Mouse (Mus musculus): Measurements from ENCODE around the gene Fam171a2. TPM values are rescaled to one million over a fixed set of nuclear protein-coding genes. Genes with fewer than 3 reads are reported as not detected.
A peak's percentile ranks its signal among the peaks of the same experiment; 100 is the strongest.

The Fam171a2 gene
- total RNA-seq, 2 experiments from 2014 or later = 11.7 to 12.3 TPM

DNA sequence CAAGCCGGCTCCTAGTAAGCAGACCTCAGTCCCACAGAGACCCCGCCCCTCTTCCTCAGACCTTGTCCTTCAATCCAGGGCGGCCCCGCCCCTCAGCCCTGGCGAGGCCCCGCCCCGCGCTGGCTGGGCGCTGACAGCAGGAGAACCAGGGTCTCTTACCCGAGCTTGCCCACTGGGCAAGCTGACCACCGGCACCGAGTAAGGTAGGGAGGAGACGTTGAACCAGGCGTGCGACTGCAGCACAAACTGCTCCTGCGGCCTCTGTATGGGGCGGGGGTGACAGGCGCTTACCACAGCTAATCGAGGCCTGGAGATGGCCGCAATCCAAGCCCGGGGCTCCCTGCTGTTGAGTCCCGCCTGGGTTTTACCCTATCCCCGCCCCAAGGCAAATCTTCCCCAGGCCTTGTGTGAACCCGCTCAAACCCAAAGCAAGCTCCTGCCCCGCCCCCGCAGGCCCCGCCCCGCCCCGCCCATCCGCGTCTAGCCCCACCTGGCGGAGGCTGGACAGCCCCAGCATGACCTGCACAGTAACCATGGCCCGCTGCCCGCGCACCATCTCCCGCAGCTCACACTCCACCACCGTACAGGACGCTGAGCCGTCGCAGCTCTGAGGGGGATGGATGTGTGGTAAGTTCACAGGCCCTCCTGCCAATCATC, 8.4 kb upstream of the Fam171a2 start:
- peak; percentile 71 for DNase-seq

DNA sequence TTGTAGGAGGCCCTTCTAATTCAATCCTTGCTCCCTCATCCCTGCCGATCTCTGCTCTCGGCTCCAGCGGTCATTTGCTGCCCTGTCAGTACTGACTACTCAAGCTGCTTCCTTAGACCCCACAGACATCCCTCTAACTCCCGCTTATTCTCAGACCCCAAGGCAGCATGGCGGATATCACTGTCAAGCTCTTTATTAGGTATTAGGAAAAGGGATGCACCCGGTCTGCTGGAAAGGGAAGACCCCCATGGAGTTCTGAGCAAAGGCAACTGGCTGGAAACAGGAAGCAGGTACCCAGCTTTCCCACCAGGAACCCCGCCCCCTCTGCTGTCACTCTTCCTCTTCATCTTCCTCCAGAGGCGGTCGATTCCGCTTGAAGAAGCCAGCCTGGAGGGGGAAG, 5.6 kb upstream of the Fam171a2 start:
- no peak for DNase-seq

DNA sequence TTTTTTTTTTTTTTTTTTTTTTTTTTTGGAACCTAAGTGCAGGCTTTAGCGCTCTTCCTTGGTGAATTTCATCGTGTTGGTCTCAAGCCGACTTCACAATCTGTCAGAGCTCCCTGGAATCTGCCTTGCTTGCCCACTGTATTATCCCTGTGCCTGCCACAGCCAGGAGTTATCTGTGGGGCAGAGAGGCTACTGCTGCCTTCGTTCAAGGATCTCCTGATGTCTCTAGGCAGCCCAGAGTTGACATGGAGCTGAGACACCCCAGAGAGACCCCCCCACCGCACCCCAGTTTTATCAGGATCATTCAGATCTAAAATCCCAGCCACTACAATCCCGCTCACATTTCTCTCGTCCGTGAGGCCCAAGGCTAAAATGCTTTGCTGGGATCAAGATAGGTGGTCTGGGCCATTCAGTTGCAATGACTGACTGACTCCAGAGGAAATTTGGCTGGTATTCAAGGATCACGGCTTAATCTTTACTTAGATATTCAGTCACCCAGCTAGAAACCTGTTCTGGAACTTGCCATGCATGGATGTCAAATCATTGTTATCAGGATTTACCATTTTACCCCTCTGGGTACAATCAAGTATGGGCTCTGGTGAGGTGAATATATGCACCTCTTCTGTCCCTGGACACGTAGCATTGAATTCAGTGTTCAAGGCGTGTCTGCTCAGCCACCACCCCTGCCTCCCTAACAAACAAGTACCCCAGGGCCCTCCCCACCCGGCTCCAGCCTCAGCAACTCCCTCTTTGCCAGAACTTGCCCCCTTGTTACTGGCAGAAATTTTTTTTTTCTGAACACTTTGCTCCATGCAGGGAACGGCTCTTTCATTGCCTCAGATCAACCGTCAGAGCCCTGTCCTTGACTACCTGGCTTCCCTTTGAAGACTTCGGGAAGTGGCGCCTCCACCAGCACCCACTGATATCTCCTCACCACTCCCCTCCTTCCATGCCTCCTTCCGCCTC, 1.8 kb upstream of the Fam171a2 start:
- DNase-seq = no peak

DNA sequence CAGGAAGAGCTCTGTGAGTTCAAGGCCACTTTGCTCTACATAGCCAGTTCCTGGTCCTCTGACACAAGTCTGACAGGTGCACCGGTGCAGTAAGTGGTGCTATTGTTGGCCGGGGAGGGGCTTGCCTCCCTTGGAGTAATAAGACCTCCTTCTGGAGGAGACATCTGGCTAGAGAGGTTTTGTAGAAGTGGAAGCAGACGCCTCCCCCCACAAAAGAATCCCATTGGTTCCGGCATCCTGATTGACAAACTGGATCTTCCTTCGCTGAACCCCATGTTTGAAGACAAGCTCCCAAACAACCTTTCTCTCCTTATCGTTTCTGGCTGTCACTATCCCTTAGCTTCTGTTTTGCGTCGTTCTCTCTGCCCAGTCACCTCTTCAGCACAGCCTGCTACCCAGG, 845 bp upstream of the Fam171a2 start:
- no peak for DNase-seq

DNA sequence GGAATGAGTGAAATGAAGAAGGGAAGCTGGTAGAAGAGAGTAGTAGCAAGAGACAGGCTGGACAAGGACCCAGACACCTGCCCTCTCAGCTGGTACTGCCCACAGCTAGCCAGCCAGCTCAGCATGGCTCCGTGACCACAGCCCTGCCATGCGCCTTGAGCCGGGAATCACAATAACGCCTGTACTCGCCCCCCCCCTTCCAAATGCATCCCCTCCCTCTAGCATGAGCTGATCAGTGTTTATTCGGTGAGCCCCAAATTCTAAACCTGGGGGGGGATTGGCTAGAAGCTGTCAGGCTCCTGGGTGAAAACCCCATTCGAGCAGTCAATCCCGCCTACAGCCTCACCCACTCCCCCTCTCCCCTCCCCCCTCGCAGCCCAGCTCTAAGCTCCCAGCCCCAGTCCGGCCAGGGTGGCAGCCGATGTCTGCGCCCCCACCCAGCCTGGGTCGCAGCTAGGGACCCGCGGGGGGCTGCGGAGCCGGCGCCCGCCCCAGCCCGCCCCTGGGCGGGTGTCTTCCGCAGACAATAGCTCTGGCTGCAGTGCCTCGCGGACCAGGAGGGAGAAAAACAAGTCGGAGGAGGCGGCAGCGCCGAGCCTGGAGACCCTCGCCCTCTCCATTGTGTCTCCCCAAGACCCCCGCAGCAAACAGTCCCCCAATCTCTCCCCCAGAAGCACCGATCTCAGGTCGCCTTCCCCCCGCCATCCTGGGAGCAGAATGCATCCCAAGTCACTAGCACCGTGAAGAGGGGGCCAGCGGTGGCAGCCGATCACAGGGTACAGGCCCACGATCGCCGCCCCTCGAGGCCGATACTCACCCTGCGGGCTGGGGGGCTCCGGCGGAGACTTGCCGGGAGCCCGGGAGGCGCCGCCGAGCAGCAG, 661 bp downstream of the Fam171a2 start:
- peak; percentile 45 for DNase-seq

DNA sequence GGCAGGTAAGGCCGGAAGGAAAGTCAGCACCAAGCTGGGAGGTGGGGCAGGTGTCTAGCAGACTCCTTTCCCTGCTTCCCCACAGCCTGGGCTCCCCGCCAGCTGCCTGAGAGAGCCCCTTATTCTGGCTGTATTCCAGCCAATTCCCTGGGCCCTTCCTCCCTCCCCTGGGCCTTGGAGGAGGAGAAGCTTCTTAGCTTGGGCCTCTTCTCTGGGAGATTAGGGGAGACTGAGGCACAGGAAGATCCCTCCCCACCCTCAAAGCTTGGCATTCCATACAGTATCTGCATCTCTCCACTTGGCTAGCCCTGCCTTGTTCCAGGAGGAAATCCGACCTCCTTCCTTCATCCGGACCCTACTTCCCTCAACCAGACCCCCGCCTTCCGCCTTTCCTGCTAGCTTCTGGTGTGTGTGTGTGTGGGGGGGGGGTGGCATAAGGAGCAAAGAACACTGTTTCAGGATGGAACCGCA, 1.6 kb downstream of the Fam171a2 start:
- DNase-seq = peak; percentile 31

DNA sequence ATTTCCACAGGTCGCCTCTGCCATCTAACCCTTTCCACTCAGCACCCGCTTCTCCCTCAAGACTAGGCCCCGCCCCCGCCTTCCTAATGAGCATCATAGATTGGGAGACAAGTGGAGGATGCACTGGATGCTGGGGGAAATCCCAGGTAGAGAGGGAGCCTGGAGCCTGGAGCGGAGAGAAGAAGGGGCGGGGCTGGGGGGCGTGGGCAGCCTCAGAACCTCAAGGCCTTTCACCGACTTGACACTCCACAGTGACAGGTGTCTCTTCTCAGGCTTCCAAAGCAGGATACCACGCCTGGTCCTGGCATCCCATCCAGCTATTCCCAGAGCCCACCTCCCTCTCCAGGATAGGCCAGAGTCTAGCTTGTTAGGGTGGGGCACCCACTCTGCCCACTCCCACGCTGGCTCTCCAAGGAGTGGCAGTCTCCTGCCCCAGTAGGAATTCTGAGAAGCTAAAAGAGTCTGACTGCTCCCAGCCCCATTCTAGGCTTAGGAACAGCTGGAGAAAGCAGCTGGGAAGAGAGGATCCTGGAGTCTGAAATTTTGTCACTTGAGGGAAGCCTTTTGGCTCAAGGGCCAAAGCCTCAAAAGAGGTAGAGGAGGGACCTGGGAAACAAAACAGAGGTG, 2.1 kb downstream of the Fam171a2 start:
- peak; percentile 16 for DNase-seq

DNA sequence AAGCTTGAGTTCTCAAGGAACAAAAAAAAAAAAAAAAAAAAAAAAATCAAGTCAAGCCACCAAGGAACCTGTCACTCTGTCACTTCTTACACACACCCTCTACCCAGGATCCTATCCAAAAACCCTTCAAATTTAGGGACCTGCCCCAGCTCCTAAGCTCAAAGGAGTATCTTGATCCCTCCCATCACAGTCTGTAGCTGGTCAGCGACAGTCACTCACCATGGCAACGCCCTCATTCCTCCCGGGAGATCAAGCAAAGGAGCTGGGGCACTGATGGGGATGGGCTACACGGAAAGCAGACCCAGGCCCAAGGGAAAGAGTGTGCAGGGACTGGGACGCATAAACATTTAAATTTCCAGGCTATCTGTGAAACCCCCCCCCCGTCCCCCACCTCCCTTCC, 2.7 kb downstream of the Fam171a2 start:
- DNase-seq = no peak

DNA sequence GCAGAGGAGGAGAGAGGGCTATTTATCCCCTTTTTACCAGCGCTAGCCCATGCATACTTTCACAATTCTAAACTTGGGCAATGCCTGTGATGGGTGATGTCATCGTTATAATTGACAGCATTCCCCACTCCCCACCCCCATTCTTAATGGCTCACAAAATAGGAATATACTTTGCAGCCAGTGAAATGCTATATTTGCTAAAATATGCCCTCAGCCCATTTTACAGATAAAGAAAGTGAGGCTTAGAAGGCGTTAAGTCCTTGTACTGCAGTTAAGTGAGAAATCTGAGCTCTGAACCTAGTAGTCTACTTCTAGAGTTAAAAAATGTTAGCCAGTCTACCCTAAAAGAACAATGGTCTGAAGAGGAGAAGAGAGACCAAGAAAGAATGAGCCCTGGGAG, 3.2 kb downstream of the Fam171a2 start:
- no peak for DNase-seq

DNA sequence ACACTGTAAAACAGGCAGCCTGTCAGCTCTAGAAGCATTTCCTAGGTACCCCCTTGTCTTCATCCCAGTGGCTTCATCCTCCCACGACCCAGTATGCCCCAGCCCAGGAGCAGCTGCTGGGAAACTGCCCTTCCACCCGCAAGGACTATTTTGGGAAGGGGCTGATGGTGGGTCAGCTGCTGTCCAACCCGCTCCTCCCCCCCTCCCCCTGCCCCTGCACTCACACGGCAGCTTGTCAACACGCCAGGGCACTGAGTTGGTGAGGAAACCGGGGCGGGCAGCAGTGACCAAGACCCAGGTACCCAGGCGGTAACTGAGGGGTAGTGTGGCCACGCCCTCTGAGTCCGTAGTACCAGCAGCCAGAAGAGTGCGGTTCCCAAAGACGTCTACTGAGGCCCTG, 3.7 kb downstream of the Fam171a2 start:
- DNase-seq = peak; percentile 21

DNA sequence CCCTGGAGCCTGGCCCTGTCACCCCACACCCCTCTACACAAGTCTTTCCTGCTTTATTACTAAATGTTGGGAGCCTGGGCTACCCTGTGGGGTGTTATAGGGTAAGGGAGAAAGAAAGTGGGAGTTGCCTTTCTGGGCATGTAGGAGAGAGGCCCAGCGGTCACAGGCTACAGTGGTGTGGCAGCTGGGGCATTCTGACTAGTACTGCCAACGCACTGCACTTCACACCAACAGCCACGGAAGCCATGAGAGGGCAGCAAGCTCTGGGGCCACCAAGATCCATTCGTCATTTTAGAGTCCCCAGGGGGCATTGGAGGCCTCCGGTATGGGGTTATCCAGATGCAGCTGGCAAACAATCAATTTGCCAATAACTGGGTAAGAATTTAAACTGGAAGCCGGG, 5.4 kb downstream of the Fam171a2 start:
- no peak for DNase-seq

DNA sequence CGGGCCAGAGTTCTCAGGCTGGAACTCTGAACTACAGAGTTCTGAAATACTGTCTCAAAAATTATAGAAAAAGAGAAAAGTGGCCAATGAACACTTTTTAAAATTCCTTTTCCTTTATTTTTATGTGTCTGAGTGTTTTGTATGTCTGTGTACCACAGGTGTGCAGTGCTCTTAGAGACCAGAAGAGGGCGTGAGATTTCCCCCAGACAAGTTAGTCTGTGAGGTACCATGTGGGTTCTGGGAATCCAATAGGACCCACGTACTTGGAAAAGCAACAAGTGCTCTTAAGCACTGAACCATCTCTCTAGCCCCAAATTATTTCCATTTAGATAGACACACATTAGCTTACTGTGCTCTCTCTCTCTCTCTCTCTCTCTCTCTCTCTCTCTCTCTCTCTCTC, 6.0 kb downstream of the Fam171a2 start:
- no peak for DNase-seq

DNA sequence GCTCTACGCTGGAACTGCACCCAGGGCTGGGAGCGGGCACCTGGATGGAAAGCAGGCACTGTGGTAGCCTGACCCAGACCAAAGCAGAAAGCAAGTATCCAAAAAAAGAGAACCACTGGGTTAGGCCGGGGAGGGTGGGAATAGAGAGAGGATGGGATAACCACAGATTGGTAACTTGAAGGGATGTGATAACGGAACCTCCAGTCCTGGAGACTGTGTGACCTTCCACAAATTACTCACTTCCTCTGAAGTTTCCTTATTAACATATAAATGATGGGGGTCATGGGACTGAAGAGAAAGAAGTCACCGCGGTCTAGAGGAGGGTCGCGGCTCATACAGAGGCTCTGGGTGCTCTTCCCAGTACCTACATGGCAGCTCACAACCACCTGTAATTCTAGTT, 7.2 kb downstream of the Fam171a2 start:
- no peak for DNase-seq

DNA sequence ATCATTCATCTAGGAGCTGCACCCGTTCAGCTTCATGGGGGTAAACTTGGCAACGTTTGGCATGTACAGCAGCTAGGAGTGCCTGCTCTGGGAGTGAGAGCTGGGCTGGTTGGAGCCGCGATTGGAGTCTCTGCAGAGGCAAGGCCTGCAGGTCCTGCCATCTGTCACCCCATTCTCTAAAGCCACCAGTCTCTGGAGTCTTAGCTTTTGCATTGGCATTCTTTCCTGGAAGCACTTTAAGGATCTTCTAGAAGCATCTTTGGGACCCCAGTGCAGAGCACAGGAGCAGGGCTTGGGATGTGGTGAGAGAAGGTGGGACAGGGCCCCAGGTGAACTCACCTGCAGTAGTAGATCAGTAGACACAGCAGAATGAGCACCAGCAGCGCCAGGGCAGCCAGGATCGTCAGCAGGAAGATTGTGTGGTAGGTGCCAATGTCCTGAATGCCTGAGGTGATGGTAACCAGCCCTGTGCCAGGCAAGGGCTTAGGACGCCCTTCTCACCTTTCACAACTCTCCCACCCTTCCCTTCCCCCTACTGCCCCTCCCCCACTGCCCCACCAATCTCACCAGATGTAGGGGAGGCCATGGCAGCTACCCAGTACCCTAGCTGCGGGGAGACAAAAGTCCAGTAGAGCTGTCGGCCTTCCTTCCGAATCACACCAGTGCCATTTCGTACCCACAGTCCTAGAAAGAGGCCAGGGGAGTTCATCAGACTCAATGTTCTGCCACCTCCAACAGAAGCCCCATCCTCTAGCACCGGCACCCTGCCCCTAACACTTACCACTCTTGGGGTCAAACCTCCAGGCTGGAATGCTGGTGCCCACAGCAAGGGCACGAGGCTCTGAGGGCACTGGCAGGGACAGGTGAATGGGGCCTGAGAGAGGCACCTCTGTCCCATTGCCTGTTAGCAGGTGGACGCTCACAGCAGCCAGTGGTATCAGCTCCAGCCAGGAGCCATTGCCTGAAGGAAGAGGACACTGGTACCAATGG, 8.1 kb downstream of the Fam171a2 start:
- no peak for DNase-seq

DNA sequence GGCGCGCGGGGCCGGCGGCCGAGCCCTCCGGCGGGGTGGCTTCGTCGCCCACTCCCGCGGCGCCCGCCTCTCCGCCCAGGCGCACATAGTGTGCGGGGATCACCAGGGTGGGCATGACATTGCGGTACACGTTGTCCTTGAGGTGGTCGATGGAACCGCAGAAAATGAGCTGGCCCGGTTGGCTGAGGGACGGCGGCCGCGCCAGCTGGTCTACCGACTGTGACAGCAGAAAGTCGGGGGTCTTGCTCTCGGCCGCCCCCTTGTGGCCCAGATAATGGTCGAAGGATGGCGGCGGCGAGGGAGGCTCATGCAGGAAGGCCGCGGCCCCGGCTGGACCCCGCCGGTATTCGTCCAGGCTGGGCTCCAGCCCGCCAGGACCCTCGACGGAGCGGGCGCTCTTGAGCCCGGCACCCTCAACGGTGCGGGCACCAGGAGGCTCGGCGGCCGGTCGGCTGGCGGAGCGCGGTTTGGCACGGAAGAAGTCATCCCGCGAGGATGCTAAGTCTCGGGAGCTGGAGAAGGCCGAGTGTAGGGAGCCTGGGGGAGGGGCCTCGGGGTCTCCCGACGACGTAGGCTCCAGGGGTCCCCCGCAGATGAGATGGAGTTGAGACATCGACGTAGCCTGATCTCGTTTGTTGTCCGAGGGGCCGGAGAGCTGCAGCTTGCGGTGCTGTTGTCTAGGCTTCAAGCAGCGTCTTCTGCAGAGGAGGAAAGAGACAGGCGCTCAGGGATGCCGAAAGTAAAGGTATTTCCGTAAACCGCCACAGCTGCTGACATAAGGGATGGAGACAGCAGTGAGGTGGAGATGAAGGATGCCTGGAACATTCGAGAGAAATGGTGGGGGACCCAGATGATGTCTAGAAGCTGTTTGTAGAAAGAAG, 9.0 kb downstream of the Fam171a2 start:
- DNase-seq = peak; percentile 94

DNA sequence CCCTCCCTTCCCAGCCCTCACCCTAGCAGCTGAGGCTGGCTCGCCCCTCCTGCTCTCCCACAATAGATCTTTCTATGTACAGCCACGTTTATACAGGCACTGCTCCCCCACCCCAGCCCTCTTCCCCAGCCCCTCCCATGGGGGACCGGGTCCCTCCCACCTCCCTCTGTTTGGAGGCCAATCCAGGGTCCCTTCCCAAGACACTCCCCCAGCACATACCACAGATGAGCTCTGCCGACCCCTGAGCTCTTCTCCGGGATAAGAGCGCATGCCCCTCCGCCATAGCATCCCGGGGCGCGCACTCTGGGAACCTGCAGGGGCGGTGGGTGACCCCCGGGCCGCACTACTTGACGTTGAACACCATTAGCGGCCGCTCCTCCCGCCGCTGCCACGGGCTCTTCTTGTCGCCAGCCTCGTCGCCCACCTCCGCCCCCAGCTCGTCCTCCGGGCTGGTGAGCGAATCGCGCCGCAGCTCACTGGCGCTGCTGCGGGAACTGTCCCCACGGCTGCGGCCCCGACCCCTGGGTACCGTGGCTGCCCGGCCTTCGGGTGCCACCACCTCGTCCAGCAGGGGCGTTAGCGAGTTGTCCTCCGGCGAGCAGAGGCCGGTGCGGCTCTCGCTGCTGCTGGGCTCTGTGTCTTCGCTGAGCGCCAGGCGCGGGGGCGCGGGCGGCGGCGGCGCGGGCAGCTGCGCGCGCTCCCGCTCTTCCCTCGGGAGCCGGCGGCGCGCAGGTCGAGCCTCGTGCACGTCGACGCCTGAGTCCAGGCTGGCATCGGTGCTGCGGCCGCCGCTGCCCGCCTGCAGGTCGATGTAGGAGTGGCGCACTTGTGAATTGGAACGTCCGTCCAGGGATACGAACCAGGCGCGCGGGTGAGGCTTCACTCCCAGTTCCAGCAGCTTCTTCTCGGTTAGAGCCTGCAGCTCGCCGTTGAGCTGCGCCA, 10.1 kb downstream of the Fam171a2 start:
- peak; percentile 81 for DNase-seq

DNA sequence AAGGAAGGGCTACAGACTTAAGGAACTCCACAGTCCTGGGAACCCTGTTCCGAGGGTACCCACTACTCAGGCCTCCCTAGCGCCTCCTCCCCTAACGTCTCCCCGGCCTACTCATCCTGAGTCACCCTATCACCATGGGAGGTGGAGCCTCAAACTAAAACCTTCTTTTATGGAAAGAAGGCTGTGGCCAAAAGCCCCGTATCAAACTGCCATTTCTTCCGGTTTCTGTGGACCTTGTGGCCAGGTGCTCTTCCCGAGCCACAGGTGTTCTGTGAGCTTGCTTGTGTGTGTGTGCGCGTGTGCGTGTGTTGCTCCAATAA, 11.1 kb downstream of the Fam171a2 start:
- DNase-seq = no peak

DNA sequence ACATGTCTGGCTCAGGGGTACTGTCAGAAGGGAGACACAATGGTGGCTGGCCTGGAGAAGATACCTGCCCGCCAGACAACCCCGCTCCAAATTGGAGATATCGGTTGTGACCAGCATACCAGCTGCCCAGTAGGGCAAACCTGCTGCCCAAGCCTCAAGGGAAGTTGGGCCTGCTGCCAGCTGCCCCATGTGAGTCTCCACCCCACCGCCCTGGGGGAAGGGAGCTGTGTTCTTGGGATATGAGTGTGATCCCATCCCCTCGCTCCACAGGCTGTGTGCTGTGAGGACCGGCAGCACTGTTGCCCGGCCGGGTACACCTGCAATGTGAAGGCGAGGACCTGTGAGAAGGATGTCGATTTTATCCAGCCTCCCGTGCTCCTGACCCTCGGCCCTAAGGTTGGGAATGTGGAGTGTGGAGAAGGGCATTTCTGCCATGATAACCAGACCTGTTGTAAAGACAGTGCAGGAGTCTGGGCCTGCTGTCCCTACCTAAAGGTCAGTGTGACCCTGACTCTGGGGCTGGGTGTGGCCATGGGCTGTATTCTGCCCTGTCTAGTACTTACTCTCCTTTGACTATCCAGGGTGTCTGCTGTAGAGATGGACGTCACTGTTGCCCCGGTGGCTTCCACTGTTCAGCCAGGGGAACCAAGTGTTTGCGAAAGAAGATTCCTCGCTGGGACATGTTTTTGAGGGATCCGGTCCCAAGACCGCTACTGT, 11.6 kb downstream of the Fam171a2 start:
- DNase-seq = peak; percentile 36
